ENCODE assay signal across 8 mouse cellular contexts in the genomic region with DNA sequence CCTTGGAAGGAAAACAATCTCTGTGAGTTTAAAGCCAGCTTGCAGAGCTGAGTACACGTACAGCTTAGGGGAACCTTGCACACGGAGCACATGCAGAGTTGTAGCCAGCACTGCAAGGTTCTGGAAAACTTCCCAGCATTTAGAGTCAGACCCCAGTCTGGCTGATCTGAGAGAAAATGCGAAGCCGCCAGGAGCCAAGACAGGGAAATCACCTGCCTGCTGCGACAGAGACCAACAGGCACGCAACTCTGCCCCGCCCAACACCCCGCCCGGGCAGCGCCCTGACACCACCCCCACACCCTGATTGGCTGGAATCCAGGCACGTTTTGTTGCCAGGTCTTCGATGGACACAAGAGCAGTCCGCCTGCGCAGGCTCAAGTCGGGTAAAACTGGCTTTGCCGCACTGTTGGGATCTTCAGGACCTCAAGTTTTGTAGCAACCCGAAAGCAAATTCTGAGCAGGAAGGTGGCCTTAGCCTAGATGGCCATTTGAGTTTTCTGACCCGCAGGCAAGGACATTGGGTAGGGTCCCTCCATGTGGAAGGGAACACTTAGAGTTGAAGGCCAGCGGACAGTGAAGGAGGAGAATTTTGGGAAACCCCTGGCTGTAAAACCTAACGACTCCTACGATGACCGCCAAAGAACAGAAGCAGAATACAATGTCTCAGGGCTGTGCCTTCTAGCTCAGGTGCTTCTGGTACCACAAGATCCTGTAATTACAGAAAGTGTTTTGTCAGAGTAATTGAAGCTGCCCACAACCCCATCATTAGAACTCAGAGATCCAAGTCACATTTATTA. TPM values are rescaled to one million over a fixed set of nuclear protein-coding genes. Genes with fewer than 3 reads are reported as not detected.
DNase-seq lines count a peak whose midpoint lies in the region; ATAC-seq and TF ChIP-seq lines count a peak whose summit lies in the region.

No protein-coding gene starts in this region.

- H3K36me3 ChIP-seq in CH12.LX (replicated peaks in 1 of 2; ENCODE audit: control insufficient read depth in 1 of 2, insufficient read depth in 1 of 2, low read length in 1 of 2): no peaks in the 10 kb centered on the region
- H3K36me3 ChIP-seq in forebrain, embryonic 11.5 days (ENCODE audit: control insufficient read depth, insufficient read depth, low read length): no peaks in the 10 kb centered on the region
- no peaks in the 10 kb centered on the region for H3K36me3 ChIP-seq in heart, embryonic 15.5 days
- H3K36me3 ChIP-seq in liver, embryonic 13.5 days: no peaks in the 10 kb centered on the region
- H3K36me3 ChIP-seq in stomach, embryonic 14.5 days (ENCODE audit: control insufficient read depth, insufficient read depth, low read length): no peaks in the 10 kb centered on the region

- peak overlapping the region; percentile 98 for H3K4me2 ChIP-seq in CH12.LX (ENCODE audit: insufficient read depth, low read depth, poor library complexity, severe bottlenecking)
- H3K4me2 ChIP-seq in forebrain, embryonic 11.5 days (ENCODE audit: low read depth, low read length, severe bottlenecking): peak overlapping the region; percentile 90
- peak overlapping the region; percentile 89 for H3K4me2 ChIP-seq in heart, embryonic 15.5 days
- peak overlapping the region; percentile 75 for H3K4me2 ChIP-seq in liver, embryonic 13.5 days
- H3K4me2 ChIP-seq in stomach, embryonic 14.5 days (replicated peaks; ENCODE audit: low read depth, low read length): peak overlapping the region; percentile 83

- no peaks in the 10 kb centered on the region for H3K79me2 ChIP-seq in CH12.LX (replicated peaks; ENCODE audit: control insufficient read depth, extremely low read depth, insufficient read depth, poor library complexity, severe bottlenecking)

- H3K4me3 ChIP-seq in CH12.LX (replicated peaks in 1 of 3; ENCODE audit: low read depth in 2 of 3, low read length in 2 of 3, poor library complexity in 1 of 3): peak overlapping the region in 2 of 3 experiments; percentile 26 to 37
- H3K4me3 ChIP-seq in forebrain, embryonic 11.5 days (ENCODE audit: low read depth, low read length): peak overlapping the region; percentile 31
- H3K4me3 ChIP-seq in heart, embryonic 15.5 days: peak overlapping the region; percentile 46
- peak overlapping the region; percentile 43 for H3K4me3 ChIP-seq in liver, embryonic 13.5 days (replicated peaks)
- H3K4me3 ChIP-seq in stomach, embryonic 14.5 days (ENCODE audit: low read depth, low read length): peak overlapping the region; percentile 28

- no peaks in the 10 kb centered on the region for H3K9me3 ChIP-seq in CH12.LX (replicated peaks; ENCODE audit: low read length)
- H3K9me3 ChIP-seq in forebrain, embryonic 11.5 days (ENCODE audit: control insufficient read depth, low read length): no peaks in the 10 kb centered on the region
- no peaks in the 10 kb centered on the region for H3K9me3 ChIP-seq in heart, embryonic 15.5 days (replicated peaks)
- H3K9me3 ChIP-seq in liver, embryonic 13.5 days (replicated peaks): no peaks in the 10 kb centered on the region
- no peaks in the 10 kb centered on the region for H3K9me3 ChIP-seq in stomach, embryonic 14.5 days (ENCODE audit: control insufficient read depth, low read depth, low read length)

- peak overlapping the region; percentile 27; the same call in 1 of the 2 replicates for H3K9ac ChIP-seq in CH12.LX (ENCODE audit: insufficient read depth, low read depth)
- H3K9ac ChIP-seq in forebrain, embryonic 11.5 days (ENCODE audit: low read length): peak overlapping the region; percentile 47
- H3K9ac ChIP-seq in heart, embryonic 15.5 days: peak overlapping the region; percentile 40
- peak overlapping the region; percentile 33; the same call in 1 of the 2 replicates for H3K9ac ChIP-seq in liver, embryonic 13.5 days
- H3K9ac ChIP-seq in stomach, embryonic 14.5 days (replicated peaks; ENCODE audit: low read depth, low read length): no peak overlapping the region; the same call in 1 of the 2 replicates

- peak; percentile 83 for DNase-seq in CH12.LX (ENCODE audit: extremely low read depth)
- peak; percentile 76 for DNase-seq in c-Kit-positive CD71-positive TER-119-positive erythroid progenitor cells, embryonic 14.5 days (ENCODE audit: low spot score)
- peak; percentile 90 for DNase-seq in forebrain, embryonic 11.5 days (ENCODE audit: low spot score)
- peak; percentile 92 for DNase-seq in kidney, postnatal 10 days
- peak; percentile 76 for DNase-seq in liver, embryonic 13.5 days
- DNase-seq in natural killer cell, adult 2 months (ENCODE audit: low spot score in 2 of 2): peak; percentile 69 to 73

- TF ChIP-seq EP300 in CH12.LX (IDR thresholded peaks at IDR 0.05; ENCODE audit: low read length): no peak

- TF ChIP-seq POLR2A in CH12.LX (IDR thresholded peaks at IDR 0.05; ENCODE audit: low read depth, low read length): 0 out of 2 replicates have a peak, but pooled peaks have one; percentile 29

- WGBS in forebrain, embryonic 11.5 days: under 1% methylated on average over 22 of the region's 22 CpGs
- under 1% methylated on average over 22 of the region's 22 CpGs for whole genome bisulfite sequencing in heart, embryonic 15.5 days
- WGBS in liver, embryonic 13.5 days (ENCODE audit: insufficient replicate concordance): 2% methylated on average over 22 of the region's 22 CpGs
- under 1% methylated on average over 22 of the region's 22 CpGs for WGBS in stomach, embryonic 14.5 days

- H3K27me3 ChIP-seq in CH12.LX (replicated peaks): peaks cover 3% of the 10 kb centered on the region
- H3K27me3 ChIP-seq in forebrain, embryonic 11.5 days (ENCODE audit: control insufficient read depth, insufficient read depth, low read length): no peaks in the 10 kb centered on the region
- 0 out of 2 replicates have a peak, but pooled peaks cover 4% of the 10 kb centered on the region for H3K27me3 ChIP-seq in heart, embryonic 15.5 days
- peaks cover 9% of the 10 kb centered on the region for H3K27me3 ChIP-seq in liver, embryonic 13.5 days
- H3K27me3 ChIP-seq in stomach, embryonic 14.5 days (ENCODE audit: control insufficient read depth, insufficient read depth, low read length): no peaks in the 10 kb centered on the region

- dilution Hi-C loops in CH12.LX (cut with MboI; ENCODE audit: extremely low pct_ligation_motif_present, extremely low pct_unique_long_range_greater_than_20kb, low sequenced_read_pairs): no loop called here

- peak; percentile 92 for ATAC-seq in forebrain, embryonic 11.5 days (replicated peaks; ENCODE audit: low FRiP score)
- ATAC-seq in heart, embryonic 15.5 days (replicated peaks; ENCODE audit: insufficient number of reproducible peaks, insufficient read depth, low FRiP score, low read depth): peak; percentile 85
- peak; percentile 90 for ATAC-seq in liver, embryonic 13.5 days (ENCODE audit: low read depth)
- peak; percentile 87 for ATAC-seq in stomach, embryonic 14.5 days (ENCODE audit: insufficient number of reproducible peaks, insufficient read depth, low FRiP score, low read depth)

- in situ Hi-C loops in CH12.LX (cut with MboI; ENCODE audit: low pct_ligation_motif_present, low pct_unique_long_range_greater_than_20kb, low sequenced_read_pairs): loop anchor here (5.0 to 25.0 kb wide), 2 partner anchors 131 to 409 kb away; no protein-coding TSS in a partner anchor

- peaks cover 0 to 21% of the 10 kb centered on the region in 2 experiments; a peak in 3 of 4 replicates for H3K4me1 ChIP-seq in CH12.LX (ENCODE audit: control insufficient read depth in 1 of 2, insufficient read depth in 2 of 2)
- peaks cover 3% of the 10 kb centered on the region; the same call in 1 of the 2 replicates for H3K4me1 ChIP-seq in forebrain, embryonic 11.5 days (replicated peaks; ENCODE audit: control insufficient read depth, insufficient read depth, low read length)
- H3K4me1 ChIP-seq in heart, embryonic 15.5 days (replicated peaks): peaks cover 8% of the 10 kb centered on the region
- H3K4me1 ChIP-seq in liver, embryonic 13.5 days (replicated peaks): peaks cover 14% of the 10 kb centered on the region
- H3K4me1 ChIP-seq in stomach, embryonic 14.5 days (ENCODE audit: control insufficient read depth, insufficient read depth, low read length): no peaks in the 10 kb centered on the region

- H3K27ac ChIP-seq in CH12.LX (ENCODE audit: insufficient read depth, low read depth): no peak overlapping the region
- H3K27ac ChIP-seq in forebrain, embryonic 11.5 days (ENCODE audit: low read depth, low read length): no peak overlapping the region
- peak overlapping the region; percentile 72 for H3K27ac ChIP-seq in heart, embryonic 15.5 days
- H3K27ac ChIP-seq in liver, embryonic 13.5 days: 0 out of 2 replicates have a peak overlapping the region, but pooled peaks have one; percentile 14
- H3K27ac ChIP-seq in stomach, embryonic 14.5 days (ENCODE audit: low read length): 0 out of 2 replicates have a peak overlapping the region, but pooled peaks have one; percentile 7

- no peak for TF ChIP-seq CTCF in CH12.LX (conservative IDR thresholded peaks at IDR 0.05 in 1 of 2, IDR thresholded peaks at IDR 0.05 in 1 of 2; ENCODE audit: low read depth in 2 of 2, low read length in 2 of 2)

- TF ChIP-seq RAD21 in CH12.LX (IDR thresholded peaks at IDR 0.05; ENCODE audit: low read depth, low read length): no peak

RNA-seq across cellular contexts. Expression of gene Esr2, which starts 19.1 kb away (rescaled TPM):
- total RNA-seq in CH12.LX (2012; rRNA removed) (0.04 TPM in 2 replicates), CH12.LX (2014; rRNA removed) (not detected in 2 replicates)
- polyA plus RNA-seq in CH12.LX (2012; ENCODE audit: insufficient read length, low read depth): not detected in 2 replicates
- 0.05 and 0.31 TPM in 2 replicates for polyA plus RNA-seq in forebrain, embryonic 11.5 days (2014; fragmentation: Nextera tagmentation; extraction: Ambion mirVana)
- polyA plus RNA-seq in heart, embryonic 15.5 days (2015; fragmentation: Nextera tagmentation; extraction: Ambion mirVana): 0.24 and 0.28 TPM in 2 replicates
- polyA plus RNA-seq in liver, embryonic 13.5 days (2015; fragmentation: Nextera tagmentation; extraction: Ambion mirVana): 0.05 TPM in 1 of 2 replicates, not detected in the other
- polyA plus RNA-seq in stomach, embryonic 14.5 days (2014; fragmentation: Nextera tagmentation; extraction: Ambion mirVana): 0.19 TPM in 1 of 2 replicates, not detected in the other

RNA-seq across cellular contexts. Expression of gene Tex21, which starts 50.4 kb away (rescaled TPM):
- 0.25 and 0.42 TPM in 2 replicates for total RNA-seq in CH12.LX (2012; rRNA removed)
- total RNA-seq in CH12.LX (2014; rRNA removed): 0.11 TPM in 1 of 2 replicates, not detected in the other
- polyA plus RNA-seq in CH12.LX (2012; ENCODE audit: insufficient read length, low read depth): 0.15 and 0.29 TPM in 2 replicates
- polyA plus RNA-seq in forebrain, embryonic 11.5 days (2014; fragmentation: Nextera tagmentation; extraction: Ambion mirVana): not detected in 2 replicates
- not detected in 2 replicates for polyA plus RNA-seq in heart, embryonic 15.5 days (2015; fragmentation: Nextera tagmentation; extraction: Ambion mirVana)
- polyA plus RNA-seq in liver, embryonic 13.5 days (2015; fragmentation: Nextera tagmentation; extraction: Ambion mirVana): 0.10 and 0.13 TPM in 2 replicates
- not detected in 2 replicates for polyA plus RNA-seq in stomach, embryonic 14.5 days (2014; fragmentation: Nextera tagmentation; extraction: Ambion mirVana)

RNA-seq across cellular contexts. Expression of gene Mthfd1, which starts 59.0 kb away (rescaled TPM):
- total RNA-seq in CH12.LX (2012; rRNA removed) (110 and 144 TPM in 2 replicates), CH12.LX (2014; rRNA removed) (112 and 126 TPM in 2 replicates)
- polyA plus RNA-seq in CH12.LX (2012; ENCODE audit: insufficient read length, low read depth): 133 and 140 TPM in 2 replicates
- 80.2 and 80.8 TPM in 2 replicates for polyA plus RNA-seq in forebrain, embryonic 11.5 days (2014; fragmentation: Nextera tagmentation; extraction: Ambion mirVana)
- 35.1 and 44.4 TPM in 2 replicates for polyA plus RNA-seq in heart, embryonic 15.5 days (2015; fragmentation: Nextera tagmentation; extraction: Ambion mirVana)
- polyA plus RNA-seq in liver, embryonic 13.5 days (2015; fragmentation: Nextera tagmentation; extraction: Ambion mirVana): 111 and 125 TPM in 2 replicates
- polyA plus RNA-seq in stomach, embryonic 14.5 days (2014; fragmentation: Nextera tagmentation; extraction: Ambion mirVana): 76.7 and 82.0 TPM in 2 replicates

Comparison
In these comparisons a context has a peak if more than half of its experiments do, and no peak if none do; other contexts are left out.
1. H3K27ac ChIP-seq: peak in heart, embryonic 15.5 days (single experiment), liver, embryonic 13.5 days (single experiment) and stomach, embryonic 14.5 days (single experiment); none in CH12.LX (single experiment) and forebrain, embryonic 11.5 days (single experiment).
2. Peak in every context shown above with its lines, with median percentiles within 50 percentile points of each other: DNase-seq, H3K4me2 ChIP-seq, H3K4me3 ChIP-seq and ATAC-seq.